Mouse (Mus musculus): Measurements from ENCODE around the gene Prrxl1. TPM values are rescaled to one million over a fixed set of nuclear protein-coding genes. Genes with fewer than 3 reads are reported as not detected.
A peak's percentile ranks its signal among the peaks of the same experiment; 100 is the strongest.

The Prrxl1 gene
- total RNA-seq, 4 experiments from 2014 or later: not detected

DNA sequence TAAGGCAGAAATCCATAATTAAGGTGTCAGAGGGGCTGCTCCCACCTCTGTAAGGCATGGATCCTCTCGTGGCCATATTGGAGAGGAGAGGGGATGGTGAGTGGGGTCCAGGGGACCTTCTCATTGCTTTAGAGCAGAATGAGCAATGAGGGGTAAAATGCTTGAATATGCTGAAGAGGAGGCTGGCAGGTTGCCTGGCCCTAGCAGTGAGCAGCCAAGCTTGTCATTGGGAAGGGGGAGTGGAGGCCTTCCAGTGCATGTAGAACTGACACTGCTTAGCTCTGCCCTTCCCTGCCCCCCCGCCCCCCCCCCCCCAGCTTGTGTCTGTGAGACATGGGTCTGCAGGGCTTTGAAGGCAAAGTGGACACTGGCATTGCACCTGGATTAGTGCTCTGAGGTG is 28.1 kb downstream of the Prrxl1 start:
- no peak for DNase-seq (ENCODE audit: low spot score in 2 of 2)

DNA sequence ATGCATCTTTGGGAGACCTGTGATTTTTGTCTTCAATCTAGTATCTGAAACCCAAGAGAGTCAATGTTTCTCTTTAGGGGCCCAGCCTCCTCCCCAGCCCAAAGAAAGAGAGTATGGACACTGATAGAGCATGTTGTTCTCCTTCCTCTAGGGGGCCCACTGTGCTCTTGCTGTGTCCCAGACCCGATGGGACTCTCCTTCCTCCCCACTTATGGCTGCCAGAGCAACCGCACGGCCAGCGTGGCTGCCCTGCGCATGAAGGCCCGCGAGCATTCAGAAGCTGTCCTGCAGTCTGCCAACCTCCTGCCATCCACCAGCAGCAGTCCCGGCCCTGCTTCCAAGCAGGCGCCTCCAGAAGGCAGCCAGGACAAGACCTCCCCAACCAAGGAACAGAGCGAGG is 29.4 kb downstream of the Prrxl1 start:
- DNase-seq (ENCODE audit: low spot score in 2 of 2): no peak

DNA sequence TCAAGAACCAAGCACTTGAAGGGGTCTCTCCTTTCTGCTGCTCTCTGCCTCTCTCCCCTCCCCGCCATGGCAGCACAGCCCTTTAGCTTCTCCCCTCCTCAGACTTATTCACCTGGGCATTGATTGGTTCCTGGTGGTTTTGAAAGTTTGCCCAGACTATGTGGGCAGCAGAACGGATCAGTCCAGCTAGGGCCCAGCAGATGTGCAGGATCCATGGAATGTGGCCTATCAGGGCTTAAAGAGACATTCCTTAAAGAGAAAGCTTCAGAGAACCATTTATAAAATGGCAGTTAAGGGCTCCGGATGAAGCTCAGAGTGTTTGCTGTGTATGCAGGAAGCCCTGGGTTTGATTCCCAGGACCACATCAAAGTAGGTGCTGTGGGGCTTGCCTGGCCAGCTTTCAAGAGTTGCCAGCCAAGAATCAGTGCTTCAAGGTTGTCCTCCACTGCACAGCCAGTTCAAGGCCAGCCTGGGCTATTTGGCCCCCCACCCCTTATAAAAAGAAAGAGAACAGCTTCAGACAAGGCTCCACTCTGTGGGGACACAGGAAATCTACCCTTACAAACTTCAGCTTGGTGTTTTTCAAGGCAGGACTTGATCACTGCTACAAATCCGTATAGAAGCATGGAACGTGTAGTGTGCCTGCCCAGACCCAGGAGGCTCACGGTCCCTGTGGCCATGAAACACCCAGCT is 33.8 kb downstream of the Prrxl1 start:
- no peak for DNase-seq (ENCODE audit: low spot score in 2 of 2)

DNA sequence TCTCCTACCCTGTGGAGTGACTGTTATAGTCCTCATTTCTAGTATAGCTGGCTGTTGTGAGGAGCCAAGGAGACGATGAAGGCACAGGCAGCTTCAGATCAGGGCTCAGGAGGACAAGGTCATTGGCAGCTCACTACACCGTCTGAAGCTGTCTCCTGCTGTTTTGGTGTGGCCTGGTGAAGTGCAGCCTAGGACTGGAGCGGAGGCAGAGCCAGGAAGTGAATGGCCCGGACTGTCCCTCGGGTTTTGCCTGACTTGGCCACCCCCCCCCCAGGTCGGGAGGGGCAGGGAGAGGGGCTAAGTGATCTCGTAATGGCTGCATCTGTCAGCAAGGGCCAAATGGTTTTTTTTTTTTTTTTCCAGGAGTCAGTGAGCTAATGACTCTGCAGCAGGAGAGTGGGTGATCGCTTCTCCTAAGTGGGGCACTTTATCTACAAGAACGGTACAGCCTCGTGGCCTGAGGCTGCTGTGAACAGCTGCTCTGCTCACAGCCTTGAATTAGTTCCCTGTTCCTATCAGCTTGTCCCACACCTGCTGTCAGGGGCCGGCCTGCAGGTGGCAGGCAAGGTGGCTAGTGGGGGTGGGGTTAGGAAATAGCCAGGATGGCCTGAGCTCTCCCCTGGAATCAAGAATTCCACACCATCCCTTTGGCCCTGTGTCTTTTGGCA is 34.9 kb downstream of the Prrxl1 start:
- DNase-seq (ENCODE audit: low spot score in 2 of 2): no peak

DNA sequence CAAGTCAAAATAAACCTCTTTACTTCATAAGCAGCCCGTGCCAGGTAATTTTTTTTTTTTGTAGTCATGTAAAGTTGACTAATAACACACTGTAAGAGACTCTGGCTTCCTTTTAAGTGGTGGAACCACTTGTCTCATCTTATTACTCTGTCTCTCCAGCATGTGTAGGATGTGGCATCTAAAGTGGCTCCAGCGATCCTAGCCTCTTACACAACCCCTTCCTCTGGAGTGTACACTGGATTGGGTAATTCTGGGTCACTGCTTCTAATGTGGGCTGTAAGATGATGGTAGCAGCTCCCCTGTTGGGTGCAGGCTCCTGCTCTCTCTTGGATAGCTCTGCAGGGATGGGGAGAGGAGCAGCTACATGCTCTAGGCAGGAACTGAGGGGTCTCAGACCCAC is 39.3 kb downstream of the Prrxl1 start:
- no peak for DNase-seq (ENCODE audit: low spot score in 2 of 2)

DNA sequence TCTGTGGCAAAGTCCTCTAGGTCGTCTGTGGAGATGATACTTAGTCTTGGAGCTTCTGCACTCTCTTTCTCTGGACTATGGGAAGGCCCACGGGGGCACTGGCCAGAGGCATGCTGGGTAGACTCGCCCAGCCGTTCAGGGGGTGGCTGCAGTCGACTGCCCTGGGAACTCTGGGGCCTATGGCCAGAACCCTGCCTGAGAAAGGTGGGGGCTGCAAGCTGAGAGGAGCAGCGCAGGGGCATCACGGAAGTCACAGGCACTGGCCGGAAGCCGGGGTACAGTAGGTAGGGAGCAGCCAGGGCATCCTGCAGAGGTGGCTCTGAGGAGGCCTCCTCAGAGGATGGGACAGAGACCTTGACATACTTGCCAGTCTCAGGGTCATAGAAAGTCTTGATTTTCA is 60.6 kb downstream of the Prrxl1 start:
- no peak for DNase-seq (ENCODE audit: low spot score in 2 of 2)

DNA sequence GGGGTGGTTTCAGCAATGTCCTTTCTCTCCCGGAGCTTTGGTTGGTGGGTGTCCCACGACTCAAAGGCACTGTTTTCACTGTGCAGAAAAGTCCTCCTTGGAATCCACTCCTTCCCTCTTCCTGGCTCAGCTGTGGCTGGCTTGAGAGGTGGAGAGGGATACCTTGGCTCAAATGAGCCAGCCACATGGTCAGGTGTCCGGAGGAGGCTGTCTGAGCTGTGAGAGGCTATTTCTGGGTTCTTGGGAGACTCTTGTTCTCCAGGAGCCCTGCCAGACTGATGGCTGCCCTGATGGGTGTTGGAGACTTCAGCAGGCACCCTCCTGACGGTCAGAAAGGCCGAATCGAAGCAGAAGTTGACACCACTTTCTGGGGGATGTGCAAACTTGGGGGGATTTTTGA is 63.9 kb downstream of the Prrxl1 start:
- peak; percentile 57 to 74 for DNase-seq (ENCODE audit: low spot score in 2 of 2)

DNA sequence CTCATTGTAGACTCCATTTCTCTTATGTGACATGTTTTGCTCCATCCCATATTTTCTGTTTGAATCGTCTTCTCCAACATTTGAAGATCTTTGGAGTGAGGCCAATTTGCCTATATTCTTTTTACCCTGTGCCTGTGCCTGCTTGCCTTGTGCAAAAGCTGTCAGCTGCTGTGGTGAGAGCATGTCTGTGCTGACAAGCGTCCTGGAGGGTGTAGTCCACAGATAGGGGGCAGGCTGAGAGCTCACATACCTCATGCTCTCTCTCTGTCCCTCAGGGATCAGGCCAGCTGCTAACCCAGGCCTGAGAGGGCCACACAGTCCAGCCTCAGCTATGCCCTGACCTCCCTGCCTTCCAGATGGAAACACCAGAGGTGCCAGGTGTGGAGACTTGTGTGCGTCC is 74.0 kb downstream of the Prrxl1 start:
- DNase-seq (ENCODE audit: low spot score in 2 of 2): no peak

DNA sequence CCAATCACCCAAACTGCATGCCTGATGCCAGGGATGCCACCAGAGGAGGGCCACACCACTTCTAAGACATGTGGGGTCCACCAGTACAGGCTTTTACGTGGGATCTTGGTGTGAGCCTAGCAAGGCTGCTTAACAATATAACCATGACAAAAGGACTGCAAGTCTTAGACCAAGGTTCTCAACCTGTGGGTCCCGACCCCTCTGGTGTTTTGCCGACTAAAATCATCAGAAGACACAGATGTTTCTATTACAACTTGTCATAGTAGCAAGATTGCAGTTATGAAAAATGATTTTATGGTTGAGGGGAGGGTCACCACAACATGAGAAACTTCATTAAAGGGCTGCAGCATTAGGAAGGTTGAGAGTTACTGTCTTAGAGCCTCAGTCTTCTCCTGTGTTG is 79.4 kb downstream of the Prrxl1 start:
- no peak for DNase-seq (ENCODE audit: low spot score in 2 of 2)

DNA sequence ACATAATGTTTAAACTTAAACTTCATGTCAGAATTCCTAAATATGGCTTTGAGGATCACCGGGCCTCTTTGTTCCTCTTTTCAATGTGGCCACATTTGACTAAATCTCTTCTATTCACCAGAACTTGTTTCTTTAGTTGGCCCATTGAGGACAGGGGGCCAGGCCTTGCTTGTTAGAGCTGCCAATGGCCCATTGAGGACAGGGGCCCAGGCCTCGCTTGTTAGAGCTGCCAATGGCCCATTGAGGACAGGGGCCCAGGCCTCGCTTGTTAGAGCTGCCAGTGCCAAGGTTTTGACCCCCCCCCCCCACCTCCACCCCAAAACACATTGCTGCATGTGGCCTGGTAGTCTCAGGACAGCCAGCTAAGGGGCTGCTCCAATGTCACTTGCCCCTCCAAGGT is 82.4 kb downstream of the Prrxl1 start:
- no peak for DNase-seq (ENCODE audit: low spot score in 2 of 2)

DNA sequence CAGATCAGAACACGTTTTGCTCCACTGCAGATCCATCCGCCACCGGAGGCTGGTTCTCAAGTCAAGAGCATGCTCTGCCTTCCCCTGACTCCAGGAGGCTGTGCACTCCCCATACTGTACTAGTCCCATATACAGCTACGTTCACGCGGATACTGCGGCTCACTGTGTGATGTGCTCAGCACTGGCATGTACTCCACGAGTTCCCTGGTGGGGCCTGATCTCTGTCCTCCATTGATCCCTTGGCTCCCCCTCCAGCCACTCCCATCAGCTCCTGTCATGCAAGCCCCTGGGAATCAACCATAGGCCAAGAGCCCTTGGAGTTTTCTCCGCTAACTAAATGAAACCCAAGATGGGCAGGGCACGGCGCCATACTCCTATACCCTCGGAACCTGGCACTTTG is 83.3 kb downstream of the Prrxl1 start:
- DNase-seq (ENCODE audit: low spot score in 2 of 2): no peak

DNA sequence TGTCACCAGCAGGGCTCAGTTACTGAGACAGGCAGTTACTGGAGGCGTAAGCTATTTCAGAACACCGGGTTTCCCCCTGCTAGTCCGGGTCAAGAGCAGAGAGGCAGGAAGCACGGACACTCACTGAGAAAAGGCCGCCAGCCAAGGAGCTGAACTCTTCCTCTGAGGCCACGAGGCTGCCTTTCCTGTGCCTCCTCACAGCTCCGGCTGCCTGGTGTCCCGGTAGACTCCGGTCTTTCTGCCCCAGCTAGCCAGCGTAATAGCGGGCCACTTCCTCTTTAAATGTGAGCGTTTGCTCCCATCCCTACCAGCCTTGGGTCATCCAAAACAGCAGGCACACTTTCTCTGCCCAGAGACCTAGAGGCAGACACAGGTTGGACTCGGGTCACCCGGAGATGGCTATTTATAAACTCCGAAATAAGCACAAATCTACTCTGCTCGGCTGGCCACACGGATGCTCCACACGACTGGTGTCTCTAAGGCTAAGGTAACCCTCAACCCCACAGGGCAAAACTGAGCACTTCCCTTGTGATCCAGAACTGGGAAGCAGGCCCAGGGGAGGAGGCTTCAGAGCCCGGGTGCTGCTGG is 84.1 kb downstream of the Prrxl1 start:
- DNase-seq (ENCODE audit: low spot score in 2 of 2): peak; percentile 55 to 72

DNA sequence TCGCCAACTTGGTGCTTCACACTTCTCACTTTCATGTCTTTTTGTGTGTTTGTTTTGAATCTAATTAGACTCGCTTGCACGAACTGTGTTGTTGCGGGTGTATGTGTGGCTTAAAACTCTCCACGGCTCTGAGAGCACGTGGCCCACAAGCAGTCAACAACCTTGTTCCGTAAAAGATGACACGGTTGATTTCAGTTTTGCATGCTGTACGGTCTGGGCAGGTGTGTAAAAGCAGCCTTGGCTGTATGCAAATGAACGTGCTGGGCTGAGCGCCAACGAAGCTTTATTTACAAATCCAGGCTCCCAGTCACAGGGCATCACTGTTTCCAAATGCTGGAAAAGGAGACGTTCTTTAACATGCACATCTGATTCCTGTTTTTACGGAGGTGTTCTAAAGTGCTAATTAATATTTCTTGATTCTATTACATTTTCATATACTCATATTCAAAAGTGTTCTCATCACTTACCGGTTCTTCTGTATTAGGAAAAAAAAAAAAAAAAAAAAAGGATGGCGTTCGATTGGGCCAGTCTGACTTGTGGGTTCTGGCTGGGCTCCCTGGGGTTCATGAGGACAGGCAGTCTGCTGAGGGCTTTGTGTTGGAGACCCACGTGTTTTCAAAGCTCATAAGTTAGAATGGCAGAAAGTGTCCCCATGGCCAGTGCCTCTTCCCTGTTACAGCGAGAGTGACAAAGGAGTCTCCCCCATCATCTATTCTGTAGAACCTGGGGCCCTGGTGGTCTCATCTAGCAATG is 85.0 kb downstream of the Prrxl1 start:
- no peak for DNase-seq (ENCODE audit: low spot score in 2 of 2)

DNA sequence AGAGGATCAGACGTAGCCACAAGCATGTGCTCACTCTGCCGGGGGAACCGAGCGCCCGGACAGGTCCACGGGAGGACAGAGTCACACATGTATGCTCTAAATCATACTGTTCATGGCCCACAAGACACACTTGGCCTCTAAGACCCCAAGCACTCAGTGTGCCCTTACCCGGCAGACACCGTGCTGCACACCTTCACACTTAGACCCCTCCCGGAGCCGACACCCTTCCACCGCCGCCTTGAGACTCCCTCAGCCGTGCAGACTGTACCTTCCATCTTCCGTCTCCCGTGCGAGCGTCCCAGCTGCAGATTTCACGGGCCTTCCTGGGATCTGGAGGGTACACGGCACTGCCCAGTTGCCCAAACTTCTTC is 85.5 kb downstream of the Prrxl1 start:
- no peak for DNase-seq (ENCODE audit: low spot score in 2 of 2)

DNA sequence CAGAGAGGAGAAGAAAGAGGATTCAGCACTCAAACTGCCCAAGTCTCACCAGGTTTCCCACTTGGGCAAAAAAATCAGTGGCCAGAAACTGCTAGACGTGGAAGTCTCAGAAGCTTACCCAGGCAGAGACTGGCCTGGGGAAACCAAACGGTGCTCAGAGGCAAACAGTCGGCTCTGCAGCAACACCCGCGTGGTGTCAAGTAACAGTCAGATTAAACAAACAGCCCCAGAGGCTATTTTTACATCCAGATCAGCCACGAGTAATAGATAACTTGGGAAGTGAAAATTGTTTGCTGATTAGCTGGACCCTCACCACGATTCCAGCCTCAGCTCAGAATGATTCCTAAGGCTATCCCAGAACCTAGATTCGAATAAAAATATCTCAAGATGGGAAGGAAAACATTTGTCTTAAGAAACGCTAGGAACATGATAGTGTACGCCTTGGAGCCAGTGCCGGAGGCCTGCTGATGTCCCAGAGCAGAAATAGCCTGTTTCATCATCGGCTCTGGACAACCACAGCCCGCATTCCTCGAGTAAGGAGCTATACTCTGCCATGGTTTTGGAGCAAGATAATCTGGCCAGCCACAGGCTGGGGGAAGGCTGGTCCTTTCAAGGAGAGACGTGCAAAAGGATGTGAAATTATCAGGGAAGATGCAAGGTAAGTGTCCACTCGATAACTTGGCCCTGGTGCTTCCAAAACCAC is 86.1 kb downstream of the Prrxl1 start, which contains the start of gene 3425401B19Rik:
Gene 3425401B19Rik, minus strand, starts transcription at position 170 of the 703 bp plus-strand sequence.
- peak; percentile 50 to 62 for DNase-seq (ENCODE audit: low spot score in 2 of 2)

DNA sequence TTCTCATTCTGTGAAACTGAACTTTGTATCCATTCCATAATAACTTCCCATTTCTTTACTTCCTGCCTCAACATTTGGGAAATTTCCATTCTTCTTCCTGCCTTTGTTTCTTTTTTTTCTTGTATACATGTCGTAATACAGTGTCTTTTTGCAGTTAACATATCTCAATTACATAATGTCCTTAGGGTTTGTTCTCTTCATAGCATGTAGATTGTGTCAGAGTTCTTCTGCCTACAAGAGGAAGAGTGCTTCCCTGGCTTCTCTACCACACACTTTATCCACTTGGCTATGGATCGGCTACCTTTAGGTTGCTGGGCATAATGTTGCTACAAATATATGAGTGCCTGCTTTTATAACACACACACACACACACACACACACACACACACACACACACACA is 96.7 kb downstream of the Prrxl1 start:
- DNase-seq (ENCODE audit: low spot score in 2 of 2): no peak

DNA sequence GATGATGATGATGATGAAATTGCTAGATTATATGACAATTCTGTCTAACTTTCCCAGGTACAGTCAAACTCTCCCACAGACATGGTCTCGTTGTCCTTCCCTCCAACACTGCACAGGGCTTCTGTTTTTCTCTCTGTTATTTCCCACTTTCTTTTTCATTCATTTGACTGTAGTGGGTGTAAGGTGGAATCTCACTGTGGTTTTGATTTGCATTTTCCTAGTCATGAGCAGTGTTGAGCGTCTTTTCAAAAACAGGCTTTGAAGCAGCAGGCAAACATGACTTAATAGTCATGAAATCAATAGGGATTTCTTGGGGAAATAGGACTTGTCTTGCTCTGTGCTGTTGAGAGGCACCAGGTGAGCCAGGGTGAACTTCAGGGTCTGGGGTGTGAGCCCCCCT is 97.1 kb downstream of the Prrxl1 start:
- DNase-seq (ENCODE audit: low spot score in 2 of 2): no peak

DNA sequence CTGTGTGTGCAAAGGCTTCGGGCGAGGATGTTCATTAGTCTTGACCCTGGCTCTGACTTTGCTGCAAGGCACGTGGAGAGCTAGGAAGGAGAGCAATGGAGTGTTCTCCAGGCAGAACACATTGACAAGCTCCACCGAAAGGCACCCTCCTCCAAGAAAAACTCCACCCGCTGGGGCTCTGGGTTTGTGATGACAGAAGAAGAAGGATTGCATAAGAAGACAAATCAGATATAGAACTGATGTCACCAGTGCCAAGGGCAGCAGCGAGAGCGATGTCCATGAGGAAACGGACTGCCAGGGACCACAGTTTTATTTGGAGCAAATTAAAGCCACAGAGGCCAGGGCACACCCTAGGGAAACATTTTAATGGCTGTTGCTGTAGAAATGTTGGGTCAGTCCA is 98.6 kb downstream of the Prrxl1 start:
- DNase-seq (ENCODE audit: low spot score in 2 of 2): peak; percentile 58 to 65

DNA sequence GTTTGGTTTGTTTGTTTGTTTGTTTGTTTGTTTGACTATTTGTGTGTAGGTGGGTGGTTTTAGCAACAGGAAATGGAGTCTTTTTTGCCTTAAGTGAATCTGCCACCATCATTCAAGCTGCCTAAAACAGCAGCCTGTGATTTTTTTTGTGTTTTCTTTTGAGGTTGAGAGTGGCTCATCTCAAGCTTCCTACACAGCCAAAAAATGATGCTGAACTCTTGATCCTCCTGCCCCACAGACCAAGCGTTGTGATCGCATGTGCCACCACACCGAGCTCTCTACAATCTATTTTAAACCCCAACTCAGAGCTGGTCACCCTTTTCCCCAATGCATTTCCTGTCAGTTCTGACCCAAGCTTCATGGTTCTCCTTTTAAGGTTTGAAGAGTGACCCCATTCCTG is 99.3 kb downstream of the Prrxl1 start:
- DNase-seq (ENCODE audit: low spot score in 2 of 2): no peak
